Mouse (Mus musculus): ENCODE results near the gene Pcif1. TPM values are rescaled to one million over a fixed set of nuclear protein-coding genes. Genes with fewer than 3 reads are reported as not detected.
"Not testable (repeated sequence)": the region's sequence is repeated elsewhere in the genome, so short reads cannot be mapped to it uniquely, and the experiment has no call there.

Gene Pcif1
- polyA plus RNA-seq, 1 experiment from 2014 or later: 57.1 TPM

DNA sequence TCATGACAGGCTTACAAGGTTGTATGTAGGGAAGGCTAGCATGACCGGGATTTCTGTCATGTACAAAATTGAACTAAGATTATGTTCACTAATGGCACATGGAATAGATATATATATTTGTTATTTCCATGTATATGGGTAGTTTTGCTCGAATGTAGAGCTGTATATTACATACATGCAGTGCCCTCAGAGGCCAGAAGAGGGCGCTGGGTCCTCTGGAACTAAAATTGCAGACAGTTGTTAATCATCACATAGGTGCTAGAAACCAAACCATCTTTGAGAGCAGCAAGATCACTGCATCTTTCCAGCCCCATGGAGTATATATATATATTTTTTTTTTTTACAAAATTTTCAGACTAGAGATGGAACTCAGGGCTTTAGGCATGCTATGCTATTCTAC is 33.3 kb upstream of the Pcif1 start:
- H3K9me3 ChIP-seq (replicated peaks; ENCODE audit: control insufficient read depth, low read length): no peaks in the 10 kb centered on the region
- H3K36me3 ChIP-seq (replicated peaks; ENCODE audit: control insufficient read depth, insufficient read depth, low read depth, low read length): no peaks in the 10 kb centered on the region
- H3K4me1 ChIP-seq (ENCODE audit: control insufficient read depth, insufficient read depth, low read length): no peaks in the 10 kb centered on the region
- no peaks in the 10 kb centered on the region for H3K27me3 ChIP-seq (ENCODE audit: control insufficient read depth, insufficient read depth, low read length)
- no peak for ATAC-seq (replicated peaks; ENCODE audit: insufficient number of reproducible peaks, low FRiP score, low TSS enrichment, low read depth)
- no peak overlapping the region for H3K4me3 ChIP-seq (ENCODE audit: low read depth, low read length)
- DNase-seq (ENCODE audit: low spot score): peak; percentile 20
- no peak overlapping the region for H3K9ac ChIP-seq (replicated peaks; ENCODE audit: low read length)
- no peak overlapping the region for H3K27ac ChIP-seq (replicated peaks; ENCODE audit: low read depth, low read length)
- H3K4me2 ChIP-seq (ENCODE audit: low read depth, low read length): no peak overlapping the region
- 58% methylated on average over 3 of the region's 3 CpGs for WGBS

DNA sequence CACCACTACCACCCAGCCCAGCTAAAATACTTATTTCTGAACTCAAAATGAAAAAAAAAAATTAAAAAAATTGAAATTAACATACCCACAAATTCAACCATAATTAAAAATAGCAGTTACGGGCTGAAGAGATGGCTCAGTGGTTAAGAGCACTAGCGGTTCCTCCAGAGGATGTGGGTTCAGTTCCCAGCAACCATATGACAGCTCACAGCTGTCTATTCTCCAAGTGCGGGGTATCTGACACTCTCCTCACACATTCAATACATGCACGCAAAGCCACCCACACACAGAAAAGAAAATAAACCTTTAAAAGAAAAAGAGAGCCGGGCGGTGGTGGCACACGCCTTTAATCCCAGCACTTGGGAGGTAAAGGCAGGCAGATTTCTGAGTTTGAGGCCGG is 29.0 kb upstream of the Pcif1 start:
- no peak overlapping the region for H3K4me3 ChIP-seq (ENCODE audit: low read depth, low read length)
- H3K27ac ChIP-seq (replicated peaks; ENCODE audit: low read depth, low read length): no peak overlapping the region
- H3K4me2 ChIP-seq (ENCODE audit: low read depth, low read length): no peak overlapping the region
- H3K9me3 ChIP-seq (replicated peaks; ENCODE audit: control insufficient read depth, low read length): no peaks in the 10 kb centered on the region
- ATAC-seq (replicated peaks; ENCODE audit: insufficient number of reproducible peaks, low FRiP score, low TSS enrichment, low read depth) (no peak), DNase-seq (ENCODE audit: low spot score) (no peak)
- no peaks in the 10 kb centered on the region for H3K4me1 ChIP-seq (ENCODE audit: control insufficient read depth, insufficient read depth, low read length)
- H3K9ac ChIP-seq (replicated peaks; ENCODE audit: low read length): no peak overlapping the region
- 81% methylated on average over 8 of the region's 8 CpGs for WGBS
- H3K27me3 ChIP-seq (ENCODE audit: control insufficient read depth, insufficient read depth, low read length): 0 out of 2 replicates have a peak, but pooled peaks cover 2% of the 10 kb centered on the region
- no peaks in the 10 kb centered on the region for H3K36me3 ChIP-seq (replicated peaks; ENCODE audit: control insufficient read depth, insufficient read depth, low read depth, low read length)

DNA sequence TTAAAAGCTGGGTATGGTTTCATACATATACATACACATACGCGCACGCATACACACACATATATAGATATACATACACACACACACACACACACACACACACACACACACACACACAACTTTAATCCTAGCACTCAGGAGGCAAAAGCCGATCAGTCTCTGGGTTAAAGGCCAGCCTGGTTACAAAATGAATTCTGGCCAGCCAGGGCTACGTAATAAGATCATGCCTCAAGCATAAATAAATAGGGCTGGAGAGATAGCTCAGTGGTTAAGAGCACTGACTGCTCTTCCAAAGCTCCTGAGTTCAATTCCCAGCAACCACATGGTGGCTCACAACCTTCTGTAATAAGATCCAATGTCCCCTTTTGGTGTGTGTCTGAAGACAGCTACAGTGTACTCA is 23.5 kb upstream of the Pcif1 start:
- not testable (repeated sequence) for DNase-seq (ENCODE audit: low spot score); H3K4me2 ChIP-seq (ENCODE audit: low read depth, low read length); H3K4me1 ChIP-seq (ENCODE audit: control insufficient read depth, insufficient read depth, low read length); ATAC-seq (replicated peaks; ENCODE audit: insufficient number of reproducible peaks, low FRiP score, low TSS enrichment, low read depth); H3K4me3 ChIP-seq (ENCODE audit: low read depth, low read length); H3K27me3 ChIP-seq (ENCODE audit: control insufficient read depth, insufficient read depth, low read length); H3K36me3 ChIP-seq (replicated peaks; ENCODE audit: control insufficient read depth, insufficient read depth, low read depth, low read length); H3K27ac ChIP-seq (replicated peaks; ENCODE audit: low read depth, low read length); H3K9me3 ChIP-seq (replicated peaks; ENCODE audit: control insufficient read depth, low read length); H3K9ac ChIP-seq (replicated peaks; ENCODE audit: low read length)
- 77% methylated on average over 5 of the region's 5 CpGs for WGBS

DNA sequence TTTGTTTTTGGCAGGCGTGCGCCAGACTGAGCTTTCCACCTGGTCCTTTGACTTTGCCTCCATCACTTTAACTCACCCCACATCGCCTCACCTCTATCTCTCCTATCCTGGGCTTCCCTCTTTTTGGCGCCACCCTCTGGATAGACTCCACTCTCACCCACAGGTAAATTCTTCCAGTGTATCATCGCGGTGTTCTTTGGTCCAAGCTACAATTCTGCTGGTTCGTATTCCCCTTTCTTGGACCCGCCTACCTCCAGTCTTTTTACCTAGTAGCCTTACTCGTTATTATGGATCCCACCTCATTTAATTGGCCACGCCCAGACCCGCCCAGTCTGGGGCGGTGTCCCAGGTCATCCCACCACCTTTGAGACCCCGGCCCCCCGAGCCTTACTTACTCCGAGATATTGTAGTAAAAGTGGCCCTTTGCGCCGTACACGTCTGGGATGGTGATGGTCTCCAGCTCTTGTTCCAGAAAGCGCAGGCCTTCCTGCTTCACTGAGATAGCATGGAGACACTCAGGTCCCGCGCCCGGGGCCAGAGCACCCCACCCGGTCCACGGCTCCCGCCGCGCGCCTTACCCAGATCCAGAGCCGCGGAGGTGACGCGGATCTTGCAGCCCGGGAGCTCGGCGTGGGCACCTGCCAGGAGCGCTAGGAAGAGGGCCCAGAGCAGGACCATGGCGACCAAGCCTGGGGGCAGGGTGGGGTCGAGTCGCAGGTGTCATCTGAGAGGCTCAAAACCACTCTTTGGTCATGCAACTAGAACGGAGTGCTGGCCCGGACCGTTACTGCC is 22.6 kb upstream of the Pcif1 start:
- Histone ChIP-seq H3K4me2 (ENCODE audit: low read depth, low read length) (peak overlapping the region; percentile 89), H3K27ac (replicated peaks; ENCODE audit: low read depth, low read length) (0 out of 2 replicates have a peak overlapping the region, but pooled peaks have one; percentile 53), H3K4me3 (ENCODE audit: low read depth, low read length) (peak overlapping the region; percentile 49), H3K9me3 (replicated peaks; ENCODE audit: control insufficient read depth, low read length) (no peaks in the 10 kb centered on the region), H3K27me3 (ENCODE audit: control insufficient read depth, insufficient read depth, low read length) (peaks cover 9% of the 10 kb centered on the region; the same call in 1 of the 2 replicates), H3K4me1 (ENCODE audit: control insufficient read depth, insufficient read depth, low read length) (peaks cover 4% of the 10 kb centered on the region; the same call in 1 of the 2 replicates), H3K9ac (replicated peaks; ENCODE audit: low read length) (peak overlapping the region; percentile 40), H3K36me3 (replicated peaks; ENCODE audit: control insufficient read depth, insufficient read depth, low read depth, low read length) (no peaks in the 10 kb centered on the region)
- ATAC-seq (replicated peaks; ENCODE audit: insufficient number of reproducible peaks, low FRiP score, low TSS enrichment, low read depth): no peak
- DNase-seq (ENCODE audit: low spot score): peak; percentile 43
- WGBS: under 1% methylated on average over 42 of the region's 42 CpGs

DNA sequence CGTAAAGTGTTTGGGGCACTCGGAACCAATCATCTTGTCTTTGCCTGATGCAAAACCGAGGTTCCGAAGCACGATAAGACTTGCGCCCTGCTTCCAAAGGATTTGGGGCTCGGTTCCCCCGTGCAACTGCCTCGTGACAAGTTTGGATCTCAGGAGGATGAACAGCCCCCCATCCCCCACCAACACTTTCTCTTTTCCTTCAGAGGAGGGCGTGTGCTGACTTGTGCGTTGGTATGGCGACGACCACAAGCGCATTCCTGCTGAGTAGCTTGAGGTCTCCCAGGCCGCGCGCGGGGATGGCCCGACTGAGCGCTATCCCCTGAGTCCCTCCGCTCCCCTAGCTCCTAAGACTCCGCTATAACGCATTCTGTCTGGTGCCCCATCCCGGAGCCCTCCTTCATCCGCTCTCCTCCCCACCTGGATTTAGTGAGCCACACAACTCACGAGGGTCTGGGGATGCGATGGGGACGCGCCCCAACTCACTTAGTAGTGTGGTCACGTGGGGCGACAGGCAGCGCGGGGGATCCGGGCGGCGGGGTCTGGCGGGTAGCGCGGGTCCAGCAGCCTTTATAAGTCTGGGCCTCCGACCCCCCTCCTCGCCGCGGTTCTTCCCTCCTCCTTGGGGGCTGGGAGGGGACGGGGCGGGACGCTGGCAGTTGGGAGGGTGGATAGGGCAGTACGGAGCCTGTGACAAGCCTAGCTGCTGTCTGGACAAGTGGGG is 21.8 kb upstream of the Pcif1 start, which contains the start of gene Pltp:
Pltp (minus strand) TSS at position 611 of the 721 bp plus-strand sequence.
- H3K9ac ChIP-seq (replicated peaks; ENCODE audit: low read length): peak within 1 kb of the TSS; percentile 40
- peaks cover 9% of the 10 kb centered on the region; the same call in 1 of the 2 replicates for H3K27me3 ChIP-seq (ENCODE audit: control insufficient read depth, insufficient read depth, low read length)
- peak within 1 kb of the TSS; percentile 53 for H3K27ac ChIP-seq (replicated peaks; ENCODE audit: low read depth, low read length)
- WGBS: under 1% methylated on average over 45 of the region's 47 CpGs
- H3K4me3 ChIP-seq (ENCODE audit: low read depth, low read length): peak within 1 kb of the TSS; percentile 49
- no peaks in the 10 kb centered on the region for H3K9me3 ChIP-seq (replicated peaks; ENCODE audit: control insufficient read depth, low read length)
- H3K4me2 ChIP-seq (ENCODE audit: low read depth, low read length): peak within 1 kb of the TSS; percentile 89
- DNase-seq (ENCODE audit: low spot score) (peak; percentile 78), ATAC-seq (replicated peaks; ENCODE audit: insufficient number of reproducible peaks, low FRiP score, low TSS enrichment, low read depth) (peak; percentile 74)
- H3K36me3 ChIP-seq (replicated peaks; ENCODE audit: control insufficient read depth, insufficient read depth, low read depth, low read length): no peaks in the 10 kb centered on the region
- H3K4me1 ChIP-seq (ENCODE audit: control insufficient read depth, insufficient read depth, low read length): peaks cover 4% of the 10 kb centered on the region; the same call in 1 of the 2 replicates

DNA sequence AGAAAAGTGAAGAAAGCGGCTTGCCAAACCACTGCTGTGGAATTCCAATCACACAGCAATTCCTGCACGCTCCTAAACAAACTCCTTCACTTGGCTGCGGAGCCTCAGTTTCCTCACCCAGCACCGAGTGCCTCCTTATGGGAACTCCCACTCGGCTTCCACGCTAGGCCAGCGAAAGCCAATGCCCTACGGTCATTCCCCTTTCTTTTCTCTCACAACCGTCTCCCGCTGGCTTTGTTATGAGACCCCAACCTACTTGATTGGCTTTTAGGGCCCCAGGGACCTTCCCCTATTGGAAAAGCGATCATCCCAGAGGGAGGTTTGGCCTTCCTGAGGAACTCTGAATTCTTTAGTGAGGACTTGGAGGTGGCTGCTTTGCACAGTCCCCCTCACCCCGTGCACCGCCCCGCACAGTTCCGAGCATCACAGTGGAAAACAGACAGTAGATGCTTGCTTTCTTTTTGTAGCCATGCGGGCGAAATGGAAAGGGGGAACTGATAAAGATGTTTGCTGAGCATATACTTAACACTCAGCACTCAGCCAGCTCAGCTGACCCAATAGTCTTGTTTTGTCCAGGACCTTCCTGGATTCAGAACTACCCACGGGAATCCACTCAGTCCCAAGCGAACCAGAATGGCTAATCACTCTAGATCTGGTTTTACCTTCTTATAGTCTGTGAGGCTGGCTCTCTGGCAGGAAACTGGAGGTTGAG is 21.1 kb upstream of the Pcif1 start:
- H3K9ac ChIP-seq (replicated peaks; ENCODE audit: low read length): peak overlapping the region; percentile 40
- peak; percentile 43 for DNase-seq (ENCODE audit: low spot score)
- WGBS: under 1% methylated on average over 19 of the region's 19 CpGs
- no peak for ATAC-seq (replicated peaks; ENCODE audit: insufficient number of reproducible peaks, low FRiP score, low TSS enrichment, low read depth)
- H3K4me2 ChIP-seq (ENCODE audit: low read depth, low read length): peak overlapping the region; percentile 89
- peak overlapping the region; percentile 49 for H3K4me3 ChIP-seq (ENCODE audit: low read depth, low read length)
- no peaks in the 10 kb centered on the region for H3K9me3 ChIP-seq (replicated peaks; ENCODE audit: control insufficient read depth, low read length)
- peaks cover 4% of the 10 kb centered on the region; the same call in 1 of the 2 replicates for H3K4me1 ChIP-seq (ENCODE audit: control insufficient read depth, insufficient read depth, low read length)
- no peaks in the 10 kb centered on the region for H3K36me3 ChIP-seq (replicated peaks; ENCODE audit: control insufficient read depth, insufficient read depth, low read depth, low read length)
- no peak overlapping the region for H3K27ac ChIP-seq (replicated peaks; ENCODE audit: low read depth, low read length)
- H3K27me3 ChIP-seq (ENCODE audit: control insufficient read depth, insufficient read depth, low read length): peaks cover 9% of the 10 kb centered on the region; the same call in 1 of the 2 replicates

DNA sequence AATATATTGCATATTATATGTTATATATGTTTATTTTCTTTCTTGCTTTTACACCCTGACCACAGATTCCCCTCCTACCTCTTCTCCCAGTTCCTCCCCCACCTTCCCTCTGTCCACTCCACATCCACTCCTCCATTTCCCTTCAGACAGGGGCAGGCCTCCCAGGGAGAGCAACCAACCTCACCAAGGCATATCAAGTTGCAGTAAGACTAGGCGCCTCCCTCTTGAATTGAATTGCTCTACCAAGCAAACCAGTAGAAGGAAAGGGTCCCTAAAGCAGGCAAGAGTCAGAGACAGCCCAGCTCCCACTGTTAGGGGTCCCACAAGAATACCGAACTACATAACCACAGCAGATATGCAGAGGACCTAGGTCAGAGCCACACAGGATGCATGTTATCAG is 19.9 kb upstream of the Pcif1 start:
- Histone ChIP-seq H3K4me1 (ENCODE audit: control insufficient read depth, insufficient read depth, low read length) (peaks cover 4% of the 10 kb centered on the region; the same call in 1 of the 2 replicates), H3K36me3 (replicated peaks; ENCODE audit: control insufficient read depth, insufficient read depth, low read depth, low read length) (no peaks in the 10 kb centered on the region), H3K27me3 (ENCODE audit: control insufficient read depth, insufficient read depth, low read length) (peaks cover 9% of the 10 kb centered on the region; the same call in 1 of the 2 replicates), H3K27ac (replicated peaks; ENCODE audit: low read depth, low read length) (no peak overlapping the region), H3K4me3 (ENCODE audit: low read depth, low read length) (no peak overlapping the region), H3K9me3 (replicated peaks; ENCODE audit: control insufficient read depth, low read length) (no peaks in the 10 kb centered on the region), H3K4me2 (ENCODE audit: low read depth, low read length) (no peak overlapping the region), H3K9ac (replicated peaks; ENCODE audit: low read length) (no peak overlapping the region)
- ATAC-seq (replicated peaks; ENCODE audit: insufficient number of reproducible peaks, low FRiP score, low TSS enrichment, low read depth): no peak
- 53% methylated on average over 2 of the region's 2 CpGs for WGBS
- no peak for DNase-seq (ENCODE audit: low spot score)

All from embryonic facial prominence, embryonic 11.5 days (tissue).